Mouse (Mus musculus): Measurements from ENCODE around the gene Pp2d1.
"Not testable (repeated sequence)": the region's sequence is repeated elsewhere in the genome, so short reads cannot be mapped to it uniquely, and the experiment has no call there.

Pp2d1 gene

DNA sequence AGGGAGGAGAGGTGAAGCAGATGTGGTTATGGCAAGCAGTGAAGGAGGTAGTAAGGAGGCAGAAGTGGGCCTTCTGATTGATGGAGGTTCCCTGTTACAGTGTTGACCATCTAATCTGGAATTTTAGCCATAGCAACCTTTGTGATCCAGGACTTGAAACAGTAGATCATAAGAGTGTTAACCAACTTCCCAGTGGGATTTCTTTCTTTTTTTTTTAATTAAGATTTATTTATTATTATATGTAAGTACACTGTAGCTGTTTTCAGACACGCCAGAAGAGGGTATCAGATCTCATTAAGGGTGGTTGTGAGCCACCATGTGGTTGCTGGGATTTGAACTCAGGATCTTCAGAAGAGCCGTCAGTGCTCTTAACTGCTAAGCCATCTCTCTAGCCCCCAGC, at the start of gene Pp2d1:
Gene Pp2d1, minus strand, starts transcription at position 101 of the 400 bp plus-strand sequence.
- DNase-seq: not testable (repeated sequence)

- DNase-seq: no peak
Measured at GRCm38 (mm10) chr17:53588097-53588855, 49.0 kb upstream of the Pp2d1 start.

DNA sequence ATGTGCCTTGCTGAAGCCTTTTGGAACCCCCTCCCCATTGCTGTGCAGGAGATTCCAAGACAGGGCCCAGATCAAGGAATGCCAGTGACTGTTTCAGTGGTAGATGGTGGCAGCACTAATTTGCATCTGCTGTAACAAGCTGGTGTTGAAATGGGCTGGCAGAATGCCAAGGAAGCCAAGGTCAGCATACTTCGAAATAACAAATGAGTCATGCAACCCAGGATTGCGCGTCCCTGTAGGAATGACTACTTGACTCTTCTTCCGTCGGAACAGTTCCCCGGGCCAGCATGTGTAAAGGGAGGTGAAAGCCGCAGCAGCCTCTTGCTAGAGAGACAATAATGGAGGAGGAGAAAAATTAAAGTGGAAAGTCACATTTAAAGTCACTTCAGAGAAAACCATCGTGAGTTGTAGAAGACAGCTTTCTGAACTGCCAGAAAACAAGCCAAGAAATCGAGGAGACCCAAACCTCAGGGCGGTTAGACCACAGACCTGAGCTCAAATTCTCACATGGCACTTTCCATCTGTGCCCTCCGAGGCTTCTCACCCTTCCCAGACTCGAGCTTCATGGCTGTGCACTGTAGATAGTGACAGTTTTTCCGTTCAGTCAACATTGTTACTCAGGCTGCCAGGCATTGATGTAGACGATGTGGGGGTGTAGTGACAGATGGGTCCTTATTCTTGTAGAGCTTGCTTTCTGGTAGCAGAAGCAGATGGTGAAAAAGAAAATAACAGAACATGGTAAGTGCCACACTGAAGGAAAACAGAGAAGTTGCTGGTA, 48.0 kb upstream of the Pp2d1 start:
- DNase-seq: peak; percentile 37 to 52

GRCm38 (mm10) chr17:53583846-53584579, 44.8 kb upstream of the Pp2d1 start:
- DNase-seq: no peak

DNA sequence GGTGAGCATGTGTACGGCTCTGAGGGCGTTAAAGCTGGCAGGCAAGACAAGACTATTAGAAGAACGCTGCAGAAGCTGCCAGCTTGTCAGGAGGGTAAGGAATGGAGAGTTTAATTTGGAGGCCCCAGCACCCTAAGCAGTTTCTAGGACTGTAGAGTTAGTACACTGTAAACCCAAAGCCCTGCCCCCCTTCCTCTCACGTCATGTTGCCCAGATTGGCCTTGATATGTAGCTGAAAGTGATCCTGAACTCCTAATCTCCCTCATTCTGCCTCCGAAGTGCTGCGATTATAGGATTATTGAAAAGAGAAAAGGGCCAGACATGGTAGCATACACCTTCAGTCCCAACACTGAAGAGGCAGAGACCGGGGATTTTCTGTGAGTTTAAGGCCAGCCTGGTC, 43.6 kb upstream of the Pp2d1 start:
- DNase-seq: no peak

- DNase-seq: no peak
Measured at GRCm38 (mm10) chr17:53582026-53582585, 42.9 kb upstream of the Pp2d1 start.

DNA sequence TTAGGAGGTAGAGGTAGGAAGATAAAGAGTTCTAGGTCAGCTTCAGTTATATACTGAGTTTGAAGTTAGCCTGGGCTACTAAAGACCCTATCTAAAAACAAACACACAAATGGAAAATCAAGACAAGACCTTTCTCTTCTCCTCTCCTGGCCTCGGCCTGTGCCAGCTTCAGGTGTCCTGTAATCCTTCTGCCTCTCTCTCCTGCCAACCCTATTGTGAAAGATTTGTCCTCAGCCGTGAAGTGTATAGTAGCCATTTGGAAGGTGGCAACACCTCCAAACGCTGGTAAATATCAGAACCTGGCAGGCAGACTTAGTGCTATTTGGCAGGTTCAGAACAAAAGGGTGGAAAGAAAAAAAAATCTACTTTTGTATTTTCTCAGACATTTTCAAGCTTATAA, 41.0 kb upstream of the Pp2d1 start:
- DNase-seq: no peak

DNA sequence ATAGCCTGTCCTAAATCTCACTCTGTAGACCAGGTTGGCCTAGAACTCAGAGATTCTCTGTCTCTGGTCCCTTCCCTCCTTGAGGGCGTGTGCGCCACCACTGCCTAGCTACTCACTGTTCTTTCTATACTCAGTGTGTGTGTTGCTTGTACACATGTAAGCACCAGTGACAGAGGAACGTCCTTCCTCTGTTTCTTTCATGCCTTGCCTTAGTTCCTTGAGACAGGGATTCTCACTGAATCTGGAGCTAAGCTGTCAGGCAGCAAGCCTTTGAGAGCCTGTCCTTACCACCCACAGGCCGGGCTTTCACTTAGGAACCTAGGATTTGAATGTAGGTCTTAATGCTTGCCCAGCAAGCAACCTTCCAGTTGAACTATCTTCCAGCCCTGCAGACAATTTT, 40.4 kb upstream of the Pp2d1 start:
- DNase-seq: no peak

DNA sequence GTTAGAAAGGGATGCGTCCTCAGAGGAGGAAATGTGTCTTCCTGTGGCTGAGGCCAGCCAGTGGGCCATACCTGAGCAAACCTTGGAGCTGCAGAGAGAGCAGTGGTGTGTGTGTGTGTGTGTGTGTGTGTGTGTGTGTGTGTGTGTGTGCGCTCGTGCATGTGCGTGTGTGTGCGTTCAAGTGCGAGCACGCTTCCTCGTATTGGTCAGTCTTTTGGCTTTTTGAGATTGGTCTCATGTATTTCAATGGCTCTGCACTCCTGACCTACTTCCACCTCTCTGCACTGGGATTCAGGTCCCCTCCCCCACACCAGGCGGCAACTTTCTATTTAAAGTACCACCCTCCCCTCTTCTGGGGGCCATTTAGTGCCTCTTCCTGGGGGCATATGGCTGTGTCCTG, 39.5 kb upstream of the Pp2d1 start:
- no peak for DNase-seq

GRCm38 (mm10) chr17:53578249-53578648, 39.0 kb upstream of the Pp2d1 start:
- no peak for DNase-seq

DNA sequence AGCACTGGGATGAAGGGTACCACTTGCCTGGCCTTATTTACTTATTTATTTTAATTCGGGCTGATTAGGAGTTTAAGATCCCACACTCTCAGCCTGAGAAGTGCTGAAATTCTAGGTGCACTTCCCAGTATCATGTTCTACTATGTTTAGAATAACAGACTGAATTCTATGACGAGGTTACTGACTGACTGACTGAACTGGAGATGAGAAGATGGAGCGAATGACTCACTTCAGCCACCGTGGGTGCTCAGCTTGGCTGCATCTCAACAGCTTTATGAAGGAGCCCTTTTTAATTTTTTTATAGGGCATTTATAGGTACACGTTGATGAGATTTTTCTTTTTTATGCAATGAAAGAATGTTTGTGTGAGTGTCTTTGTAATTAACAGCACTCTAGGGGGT, 38.5 kb upstream of the Pp2d1 start:
- no peak for DNase-seq

- DNase-seq: no peak
Measured at GRCm38 (mm10) chr17:53577151-53577550, 37.9 kb upstream of the Pp2d1 start.

- DNase-seq: no peak
Measured at GRCm38 (mm10) chr17:53573019-53573556, 33.8 kb upstream of the Pp2d1 start.

GRCm38 (mm10) chr17:53570932-53571331, 31.7 kb upstream of the Pp2d1 start:
- DNase-seq: not testable (repeated sequence)

- no peak for DNase-seq
Measured at GRCm38 (mm10) chr17:53570361-53570875, 31.2 kb upstream of the Pp2d1 start.

GRCm38 (mm10) chr17:53569829-53570228, 30.6 kb upstream of the Pp2d1 start:
- peak; percentile 57 to 79 for DNase-seq

GRCm38 (mm10) chr17:53568734-53569386, 29.6 kb upstream of the Pp2d1 start:
- DNase-seq: no peak

- DNase-seq: peak; percentile 87 to 88
Measured at GRCm38 (mm10) chr17:53568118-53568517, 28.9 kb upstream of the Pp2d1 start.

DNA sequence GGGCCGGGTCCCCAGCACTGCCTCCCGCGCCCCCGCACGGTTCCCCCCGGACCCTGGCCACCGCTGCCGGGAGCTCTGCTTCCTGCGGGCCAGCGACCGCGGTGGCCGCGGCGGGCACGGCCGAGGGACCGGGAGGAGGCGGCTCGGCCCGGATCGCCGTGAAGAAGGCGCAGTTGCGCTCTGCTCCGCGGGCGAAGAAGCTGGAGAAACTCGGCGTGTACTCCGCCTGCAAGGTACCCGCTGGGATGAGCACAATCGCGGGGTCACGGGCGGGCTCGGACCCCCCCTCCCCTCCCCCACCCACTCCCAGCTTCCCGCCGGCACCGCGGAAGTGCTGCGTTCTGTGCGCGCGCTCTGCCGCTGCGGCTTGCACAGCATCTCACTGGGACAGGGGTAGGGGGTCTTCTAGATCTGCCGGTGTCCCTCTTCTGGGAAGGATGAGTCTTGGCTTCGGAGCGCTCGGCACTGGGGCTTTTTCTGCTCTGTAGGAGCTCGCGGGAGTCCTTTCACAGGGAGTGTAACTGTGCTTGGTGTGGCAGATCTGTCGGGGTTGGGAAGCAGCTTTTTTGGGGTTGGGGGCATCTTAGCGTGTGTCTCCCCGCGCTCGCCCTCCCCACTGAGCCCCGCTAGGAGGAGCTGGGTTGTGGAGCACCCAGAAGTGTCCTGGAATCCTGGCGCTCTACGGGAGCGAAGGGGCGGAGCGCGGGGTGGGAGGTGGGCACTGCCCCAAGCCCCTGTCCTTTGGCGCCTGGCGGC, 28.3 kb upstream of the Pp2d1 start:
- DNase-seq: peak; percentile 47 to 58

DNA sequence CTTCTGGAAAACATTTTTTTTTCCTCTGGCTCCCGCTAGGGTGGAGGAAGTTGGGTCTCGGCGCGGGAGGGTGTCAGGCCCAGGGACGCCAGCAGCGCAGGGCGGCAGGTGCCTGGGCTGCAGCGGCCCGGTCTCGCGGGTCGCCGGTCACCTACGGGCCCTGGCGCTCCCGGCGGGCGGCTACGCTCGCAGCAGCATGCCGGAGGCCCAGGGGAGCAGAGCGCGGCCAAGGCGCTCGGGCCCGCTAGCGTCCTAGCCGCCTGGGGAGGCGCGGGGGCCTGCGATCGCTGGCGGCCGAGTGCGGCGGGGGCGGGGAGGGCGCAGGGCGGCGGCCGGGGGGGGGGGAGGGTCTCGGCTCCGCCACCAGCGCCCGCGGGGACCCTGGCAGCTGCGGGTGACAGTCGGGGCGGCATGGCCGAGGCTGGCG, 27.7 kb upstream of the Pp2d1 start:
- peak; percentile 59 to 66 for DNase-seq

Data from thymus, adult 18-20 months (tissue).